Mouse (Mus musculus) left cerebral cortex, adult 18-20 months (tissue): Measurements from ENCODE around the gene Gm10024. TPM values are rescaled to one million over a fixed set of nuclear protein-coding genes. Genes with fewer than 3 reads are reported as not detected.
"Not testable (repeated sequence)": the region's sequence is repeated elsewhere in the genome, so short reads cannot be mapped to it uniquely, and the experiment has no call there.

Experiments
- DNase-seq, 2 experiments: peaks; one replicate each; pipeline ENCODE4 v3.0.0; 2021 to 2022; ENCODE audit warnings: low spot score in 2 of 2, mixed read lengths in 1 of 2
- total RNA-seq, 2 experiments: library from RNA; stranded (reverse); gene quantifications; 2 replicates each; pipeline ENCODE4 v1.2.3; 2021

Gene Gm10024
- total RNA-seq, 2 experiments from 2014 or later: not detected

DNA sequence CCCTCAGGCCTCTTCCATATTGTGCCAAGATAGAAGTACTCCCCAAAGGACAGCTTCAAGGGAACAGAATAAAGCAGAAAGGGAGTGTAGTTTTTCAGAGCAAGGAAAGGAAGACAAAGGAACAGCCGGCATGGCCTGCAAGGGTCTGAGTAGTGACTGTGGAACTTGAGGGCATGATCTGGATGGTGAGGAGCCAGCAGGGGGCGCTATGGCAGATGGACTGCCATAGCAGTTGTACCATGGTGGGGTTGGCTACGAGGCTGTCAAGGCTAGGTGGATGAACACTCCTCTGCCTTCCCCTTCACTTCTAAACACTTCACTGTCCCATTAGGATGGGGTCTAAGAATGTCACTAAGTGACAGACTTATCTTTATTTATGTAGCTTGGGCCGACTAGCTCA is 18.0 kb downstream of the Gm10024 start:
- DNase-seq: no peak

DNA sequence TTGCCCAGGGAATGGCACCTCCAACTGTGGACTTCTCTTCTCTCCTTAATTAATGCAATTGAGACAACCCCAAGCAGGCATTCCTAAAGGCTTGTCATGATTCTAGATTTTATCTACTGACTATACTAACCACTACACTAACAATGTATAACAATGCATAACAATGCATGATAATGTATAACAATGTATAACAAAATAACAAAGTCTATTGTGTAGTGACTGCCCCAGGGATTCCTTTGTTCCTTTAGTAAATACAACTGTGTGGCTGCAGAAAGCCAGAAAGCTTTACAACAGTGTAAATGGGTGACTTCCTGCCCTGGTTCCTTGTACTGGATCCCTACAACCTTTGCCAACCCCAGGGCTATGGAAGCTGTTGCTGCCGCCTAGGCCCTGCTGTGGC is 24.7 kb downstream of the Gm10024 start:
- DNase-seq: no peak

DNA sequence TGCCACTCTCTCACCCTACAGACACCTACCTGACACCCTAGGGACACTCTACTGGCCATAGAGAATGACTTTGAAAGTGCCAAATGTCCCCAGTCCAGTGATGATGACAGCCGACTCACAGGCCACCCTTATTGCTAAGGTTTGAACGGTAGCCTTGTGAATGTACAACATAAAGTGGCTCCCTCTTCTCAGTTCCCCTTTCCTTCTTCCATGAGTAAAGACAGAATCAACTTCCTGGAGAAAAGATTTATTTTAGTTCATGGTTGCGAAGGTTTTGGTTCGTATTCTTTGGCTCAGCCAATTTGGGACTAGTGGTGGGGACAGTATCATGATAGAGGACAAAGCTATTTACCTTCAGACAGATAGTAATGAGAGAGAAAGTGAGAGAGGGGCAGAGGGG is 27.7 kb downstream of the Gm10024 start:
- DNase-seq: no peak

DNA sequence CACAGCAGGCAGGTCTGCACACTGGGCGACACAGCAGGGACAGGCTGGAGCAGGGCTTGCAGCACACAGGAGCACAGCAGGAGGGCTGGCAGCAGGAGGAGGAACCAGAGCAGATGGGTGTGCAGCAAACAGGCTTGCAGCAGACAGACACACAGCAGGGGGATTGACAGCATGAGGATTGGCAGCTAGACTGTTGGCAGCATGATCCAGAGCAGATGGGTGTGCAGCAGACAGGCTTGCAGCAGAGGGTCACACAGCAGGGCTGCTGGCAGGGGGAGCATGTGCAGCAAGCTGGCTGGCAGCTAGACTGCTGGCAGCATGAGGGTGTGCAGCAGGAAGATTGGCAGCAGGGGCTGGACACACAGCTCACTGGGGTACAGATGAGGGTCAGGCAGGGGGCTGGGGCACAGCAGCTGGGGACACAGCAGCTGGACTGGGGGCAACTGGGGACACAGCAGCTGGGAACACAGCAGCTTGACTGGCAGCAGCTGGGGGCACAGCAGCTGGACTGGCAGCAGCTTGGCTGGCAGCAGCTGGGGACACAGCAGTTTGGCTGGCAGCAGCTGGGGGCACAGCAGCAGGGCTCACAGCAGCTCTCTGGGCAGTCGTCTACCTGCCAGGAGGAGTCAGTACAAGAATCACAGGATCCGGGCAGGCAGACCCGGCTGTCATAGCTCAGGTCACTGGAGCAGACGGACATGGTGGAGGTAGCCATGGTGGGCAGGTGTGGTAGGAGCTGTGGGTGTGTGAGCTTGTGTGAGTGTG is 30.8 kb downstream of the Gm10024 start, which contains the start of gene Gm18596:
Gene Gm18596, minus strand, starts transcription at position 715 of the 765 bp plus-strand sequence.
- DNase-seq: not testable (repeated sequence)

GRCm38 (mm10) chr10:77750686-77751085 is 39.4 kb downstream of the Gm10024 start:
- DNase-seq: not testable (repeated sequence)

- DNase-seq: not testable (repeated sequence)
Measured at GRCm38 (mm10) chr10:77751254-77751653, 40.0 kb downstream of the Gm10024 start, which contains the start of gene Gm9736. Gene Gm9736 (minus strand): TSS chr10:77751354.

DNA sequence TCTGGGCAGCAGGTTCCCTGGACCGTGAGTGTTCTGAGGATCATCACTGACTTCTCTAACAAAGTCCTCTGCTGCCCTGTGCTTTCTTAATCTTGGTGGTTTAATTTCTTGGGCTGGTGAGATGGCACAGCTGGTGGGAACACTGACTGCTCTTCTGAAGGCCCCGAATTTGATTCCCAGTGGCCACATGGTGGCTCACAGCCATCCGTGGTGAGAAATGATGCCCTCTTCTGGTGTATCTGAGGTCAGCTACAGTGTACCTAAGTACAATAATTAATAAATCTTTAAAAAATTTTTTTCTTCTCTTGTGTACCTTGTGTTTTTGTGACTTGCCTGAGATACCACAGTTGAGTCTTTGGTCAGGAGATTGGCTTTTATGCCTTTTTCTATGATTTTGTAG is 41.1 kb downstream of the Gm10024 start:
- not testable (repeated sequence) for DNase-seq

DNA sequence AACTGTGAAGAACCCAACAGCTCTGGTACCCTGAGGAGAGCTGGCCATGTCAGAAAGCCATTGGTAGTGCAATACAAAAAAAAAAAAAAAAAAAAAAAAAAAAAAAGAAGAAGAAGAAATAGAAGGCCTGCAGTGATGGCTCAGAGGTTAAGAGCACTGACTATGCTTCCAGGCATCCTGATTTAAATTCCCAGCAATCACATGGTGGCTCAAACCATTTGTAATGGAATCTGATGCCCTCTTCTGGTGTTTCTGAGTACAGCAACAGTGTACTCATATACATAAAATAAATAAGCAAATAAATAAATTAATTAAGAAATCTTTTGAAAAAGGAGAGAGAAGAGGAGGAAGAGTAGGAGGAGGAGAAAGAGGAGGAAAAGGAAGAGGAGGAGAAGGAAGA is 42.2 kb downstream of the Gm10024 start:
- no peak for DNase-seq

- not testable (repeated sequence) for DNase-seq
Measured at GRCm38 (mm10) chr10:77759582-77759981, 48.3 kb downstream of the Gm10024 start, which contains the start of gene Gm3233. Gene Gm3233 (minus strand): TSS chr10:77759682.

Other genes with a start within 250 kb of the Gm10024 start
- 10 to 100 TPM; 34.7 to 35.8 TPM for gene Fam207a, start 195.7 kb upstream of the Gm10024 start, total RNA-seq
- gene Itgb2, start 181.2 kb upstream of the Gm10024 start, total RNA-seq: 1 to 10 TPM; 3.6 to 3.8 TPM
- 10 to 100 TPM; 67.0 to 72.0 TPM for gene Pttg1ip, start 129.7 kb upstream of the Gm10024 start, total RNA-seq
- gene Sumo3, start 105.4 kb upstream of the Gm10024 start, total RNA-seq: 100 to 1,000 TPM; 165 to 172 TPM
- gene Gm49325, start 105.3 kb upstream of the Gm10024 start, total RNA-seq: 10 to 100 TPM; 12.9 to 13.0 TPM
- 10 to 100 TPM; 46.1 to 53.8 TPM for gene Ube2g2, start 89.2 kb upstream of the Gm10024 start, total RNA-seq
- gene Tspear, start 24.9 kb upstream of the Gm10024 start, total RNA-seq: under 1 TPM; 0.14 to 0.19 TPM
- not detected for gene Gm19402, start 20.7 kb upstream of the Gm10024 start, total RNA-seq
- not detected for gene Gm9508, start 14.2 kb upstream of the Gm10024 start, total RNA-seq
- gene Gm10272, start 4.8 kb upstream of the Gm10024 start, total RNA-seq: not detected
- not detected for gene Gm10142, start 4.3 kb downstream of the Gm10024 start, total RNA-seq
- not detected for gene Krtap12-1, start 9.1 kb downstream of the Gm10024 start, total RNA-seq
- gene Gm10100, start 15.0 kb downstream of the Gm10024 start, total RNA-seq: not detected
- gene Gm18596, start 31.2 kb downstream of the Gm10024 start, total RNA-seq: not detected
- gene Gm9736, start 39.9 kb downstream of the Gm10024 start, total RNA-seq: not detected
- not detected for gene Gm3233, start 48.2 kb downstream of the Gm10024 start, total RNA-seq
- not detected for gene Gm3238, start 59.9 kb downstream of the Gm10024 start, total RNA-seq
- gene Gm7138, start 65.5 kb downstream of the Gm10024 start, total RNA-seq: not detected
- not detected for gene Gm3250, start 71.1 kb downstream of the Gm10024 start, total RNA-seq
- gene Gm7137, start 76.7 kb downstream of the Gm10024 start, total RNA-seq: not detected
- gene Gm9639, start 83.6 kb downstream of the Gm10024 start, total RNA-seq: not detected
- not detected for gene Gm19668, start 87.7 kb downstream of the Gm10024 start, total RNA-seq
- gene Gm9507, start 100.4 kb downstream of the Gm10024 start, total RNA-seq: not detected
- not detected for gene Gm2696, start 103.2 kb downstream of the Gm10024 start, total RNA-seq
- not detected for gene Krtap10-4, start 115.6 kb downstream of the Gm10024 start, total RNA-seq
- not detected for gene Krtap10-10, start 124.5 kb downstream of the Gm10024 start, total RNA-seq
- gene Gm36176, start 135.3 kb downstream of the Gm10024 start, total RNA-seq: not detected
- gene Gm10318, start 141.4 kb downstream of the Gm10024 start, total RNA-seq: not detected
- not detected for gene Gm3285, start 150.5 kb downstream of the Gm10024 start, total RNA-seq
- 10 to 100 TPM in 1 of 2 experiments, 1 to 10 TPM in 1; 9.8 to 10.1 TPM for gene Lrrc3, start 191.1 kb downstream of the Gm10024 start, total RNA-seq